Mouse (Mus musculus) limb, embryonic 14.5 days (tissue): ENCODE measurements at regions not wholly inside any gene's neighbourhood (a gene's known extent, or its start where the extent isn't known, plus 50 kb on each side); places are given as distances from the start of the nearest gene placed in this dataset.

Source experiments
- ATAC-seq: fragments of 200-750 bp; cut with Nextera tagmentation; 2 replicates; pipeline ENCODE4 v1.8.0; 2017; ENCODE audit warnings: low read depth, moderate number of reproducible peaks, moderate TSS enrichment; ENCODE audit not compliant: low FRiP score
- DNase-seq: peaks from one replicate; pipeline ENCODE4 v3.0.0-alpha.2; 2015; ENCODE audit warnings: low spot score
- H3K27ac ChIP-seq: fragments of 300-500 bp; sonication (generic); replicated peaks from 2 replicates; pipeline ENCODE4 v1.5.1; 2014; ENCODE audit warnings: low read depth, mild to moderate bottlenecking, low read length, moderate library complexity, mixed read lengths
- H3K27me3 ChIP-seq: fragments of 300-500 bp; sonication (generic); 2 replicates; pipeline ENCODE4 v1.6.1; 2014; ENCODE audit warnings: low read length, mixed read lengths; ENCODE audit not compliant: control insufficient read depth, insufficient read depth
- H3K36me3 ChIP-seq: fragments of 300-500 bp; sonication (generic); 2 replicates; pipeline ENCODE4 v1.6.1; 2014; ENCODE audit warnings: mild to moderate bottlenecking, low read length, moderate library complexity, mixed read lengths; ENCODE audit not compliant: control insufficient read depth, insufficient read depth
- H3K4me1 ChIP-seq: fragments of 300-500 bp; sonication (generic); 2 replicates; pipeline ENCODE4 v1.6.1; 2014; ENCODE audit warnings: antibody characterized with exemption, low read length, mixed read lengths; ENCODE audit not compliant: control insufficient read depth, insufficient read depth
- H3K4me2 ChIP-seq: fragments of 300-500 bp; sonication (generic); replicated peaks from 2 replicates; pipeline ENCODE4 v1.6.1; 2014; ENCODE audit warnings: low read depth, mild to moderate bottlenecking, low read length, moderate library complexity; ENCODE audit not compliant: severe bottlenecking
- H3K4me3 ChIP-seq: fragments of 300-500 bp; sonication (generic); replicated peaks from 2 replicates; pipeline ENCODE4 v1.5.1; 2014; ENCODE audit warnings: low read length
- H3K9ac ChIP-seq: fragments of 300-500 bp; sonication (generic); 2 replicates; pipeline ENCODE4 v1.6.1; 2014; ENCODE audit warnings: mild to moderate bottlenecking, low read depth, low read length, moderate library complexity; ENCODE audit not compliant: severe bottlenecking
- H3K9me3 ChIP-seq: fragments of 300-500 bp; sonication (generic); 2 replicates; pipeline ENCODE4 v1.6.1; 2016; ENCODE audit warnings: low read length; ENCODE audit not compliant: control insufficient read depth
- POLR2A ChIP-seq: fragments of 200-500 bp; IDR thresholded peaks from 2 replicates; pipeline ENCODE4 v1.8.0; 2012; ENCODE audit warnings: inconsistent platforms, mild to moderate bottlenecking, moderate library complexity, borderline replicate concordance; ENCODE audit not compliant: insufficient read depth, insufficient read length; ENCODE audit errors: extremely low read depth
- WGBS: fragments of 180-500 bp; shearing (Covaris S2); extraction: QIAGEN DNeasy Blood & Tissue Kit; methylation state at CpG from one replicate; pipeline ENCODE4 v1.1.7; 2014; 5-methylcytosine and 5-hydroxymethylcytosine counted together

DNA sequence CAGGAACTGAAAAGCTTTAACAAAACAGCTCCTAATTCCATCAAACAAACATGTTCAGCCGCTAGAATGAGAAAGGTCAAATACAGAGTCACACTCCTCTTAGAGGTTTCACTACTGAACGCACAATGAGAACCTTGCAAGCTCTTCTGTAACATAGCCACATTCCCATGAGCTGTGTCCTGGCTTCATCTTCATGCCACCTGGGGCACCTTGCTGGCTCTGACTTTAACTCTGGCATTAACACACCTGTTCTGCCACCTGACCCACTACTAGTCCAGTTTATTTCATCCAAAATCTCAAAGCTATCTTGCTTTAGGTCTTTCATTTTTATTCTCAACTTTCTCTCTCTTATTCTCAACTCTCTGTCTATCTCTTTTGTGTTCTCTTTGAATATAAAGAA lies 314.9 kb downstream of the Rnf144a start:
- Histone ChIP-seq H3K9ac (no peak overlapping the region), H3K9me3 (no peaks in the 10 kb centered on the region), H3K27me3 (no peaks in the 10 kb centered on the region), H3K4me1 (no peaks in the 10 kb centered on the region), H3K36me3 (no peaks in the 10 kb centered on the region), H3K27ac (no peak overlapping the region), H3K4me3 (no peak overlapping the region), H3K4me2 (no peak overlapping the region)
- DNase-seq = no peak
- WGBS = 94% methylated on average over 2 of the region's 2 CpGs
- ATAC-seq = no peak
- TF ChIP-seq POLR2A = no peak

DNA sequence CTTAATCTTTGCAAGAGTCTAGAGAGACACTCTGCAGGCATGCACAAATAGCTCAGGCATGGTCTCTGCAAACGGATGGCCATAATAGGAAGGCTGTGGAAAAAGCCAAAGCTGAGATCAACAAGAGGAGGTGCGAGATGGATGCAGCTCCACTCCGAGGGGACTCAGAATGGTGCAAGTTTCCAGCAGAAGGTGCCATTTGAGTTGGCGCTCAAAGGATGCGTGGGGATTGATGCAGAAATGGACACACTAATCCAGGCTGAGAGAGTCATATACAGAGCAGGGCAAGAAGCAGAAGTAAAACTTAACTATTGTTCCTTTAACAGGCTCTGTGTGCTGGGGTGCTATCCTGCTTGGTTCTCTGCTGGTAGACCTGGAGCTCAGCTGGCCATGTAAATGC lies 315.9 kb downstream of the Rnf144a start:
- Histone ChIP-seq H3K36me3 (no peaks in the 10 kb centered on the region), H3K27me3 (no peaks in the 10 kb centered on the region), H3K9me3 (no peaks in the 10 kb centered on the region), H3K9ac (no peak overlapping the region), H3K4me3 (no peak overlapping the region), H3K4me2 (no peak overlapping the region), H3K27ac (no peak overlapping the region), H3K4me1 (no peaks in the 10 kb centered on the region)
- 88% methylated on average over 5 of the region's 5 CpGs for WGBS
- no peak for TF ChIP-seq POLR2A
- DNase-seq (no peak), ATAC-seq (no peak)

- Histone ChIP-seq H3K4me3 (no peak overlapping the region), H3K27me3 (no peaks in the 10 kb centered on the region), H3K9ac (no peak overlapping the region), H3K9me3 (no peaks in the 10 kb centered on the region), H3K4me1 (no peaks in the 10 kb centered on the region), H3K4me2 (no peak overlapping the region), H3K27ac (no peak overlapping the region), H3K36me3 (no peaks in the 10 kb centered on the region)
- no peak for ATAC-seq
- no peak for DNase-seq
- 61% methylated on average over 5 of the region's 5 CpGs for WGBS
- TF ChIP-seq POLR2A = no peak
Measured at GRCm38 (mm10) chr12:26092311-26092710, 322.7 kb downstream of the Rnf144a start.

DNA sequence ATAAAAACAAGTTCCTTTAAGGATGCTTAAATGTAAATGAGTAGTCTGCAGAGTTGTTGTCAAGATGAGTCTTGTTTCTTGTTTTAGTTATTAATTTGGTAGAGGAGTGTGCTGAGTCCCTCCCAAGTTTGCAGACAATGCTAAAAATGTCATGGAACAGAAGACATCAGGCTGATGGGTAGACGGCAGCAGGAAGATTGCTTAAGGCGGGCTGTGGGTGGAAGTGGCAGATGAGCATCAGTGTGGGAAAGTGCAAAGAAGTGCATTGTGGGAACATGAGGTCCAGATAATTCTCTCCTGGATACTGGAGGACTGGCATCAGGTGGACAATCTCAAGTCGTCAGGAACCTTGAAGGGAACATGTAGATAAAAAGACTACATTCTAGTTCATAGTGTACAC lies 323.2 kb downstream of the Rnf144a start:
- no peak overlapping the region for H3K9ac ChIP-seq
- no peak overlapping the region for H3K27ac ChIP-seq
- 82% methylated on average over 3 of the region's 3 CpGs for WGBS
- no peaks in the 10 kb centered on the region for H3K27me3 ChIP-seq
- ATAC-seq (no peak), DNase-seq (no peak)
- H3K4me2 ChIP-seq = no peak overlapping the region
- no peak for TF ChIP-seq POLR2A
- no peaks in the 10 kb centered on the region for H3K9me3 ChIP-seq
- H3K36me3 ChIP-seq = no peaks in the 10 kb centered on the region
- H3K4me1 ChIP-seq = no peaks in the 10 kb centered on the region
- no peak overlapping the region for H3K4me3 ChIP-seq

- Histone ChIP-seq H3K27me3 (no peaks in the 10 kb centered on the region), H3K9ac (no peak overlapping the region), H3K4me2 (no peak overlapping the region), H3K4me1 (no peaks in the 10 kb centered on the region), H3K9me3 (no peaks in the 10 kb centered on the region), H3K4me3 (no peak overlapping the region), H3K36me3 (no peaks in the 10 kb centered on the region), H3K27ac (no peak overlapping the region)
- DNase-seq = no peak
- ATAC-seq = no peak
- no peak for TF ChIP-seq POLR2A
- WGBS = 76% methylated on average over 3 of the region's 3 CpGs
Measured at GRCm38 (mm10) chr12:26088389-26088788, 326.7 kb downstream of the Rnf144a start.

- H3K4me3 ChIP-seq = no peak overlapping the region
- H3K4me2 ChIP-seq = no peak overlapping the region
- H3K27ac ChIP-seq = no peak overlapping the region
- no peaks in the 10 kb centered on the region for H3K4me1 ChIP-seq
- DNase-seq (no peak), ATAC-seq (no peak)
- no peaks in the 10 kb centered on the region for H3K27me3 ChIP-seq
- TF ChIP-seq POLR2A = no peak
- H3K36me3 ChIP-seq = no peaks in the 10 kb centered on the region
- H3K9me3 ChIP-seq = no peaks in the 10 kb centered on the region
- H3K9ac ChIP-seq = no peak overlapping the region
- WGBS = 88% methylated on average over 4 of the region's 4 CpGs
Measured at GRCm38 (mm10) chr12:26086923-26087322, 328.1 kb downstream of the Rnf144a start.
